Mouse (Mus musculus): ENCODE data around the gene Mov10l1. TPM values are rescaled to one million over a fixed set of nuclear protein-coding genes. Genes with fewer than 3 reads are reported as not detected.
A peak's percentile ranks its signal among the peaks of the same experiment; 100 is the strongest.

The Mov10l1 gene
- polyA plus RNA-seq, 1 experiment = not detected

GRCm38 (mm10) chr15:89067609-89068008 is 84.9 kb downstream of the Mov10l1 start:
- Histone ChIP-seq H3K27ac (ENCODE audit: insufficient read depth, low read length) (no peak overlapping the region), H3K4me3 (ENCODE audit: insufficient read depth, low read length) (no peak overlapping the region), H3K4me1 (ENCODE audit: control insufficient read depth, insufficient read depth, low read length) (no peaks in the 10 kb centered on the region)
- no peak for TF ChIP-seq POLR2A (IDR thresholded peaks at IDR 0.05; ENCODE audit: extremely low read depth, insufficient read depth, low read length)
- no peak for TF ChIP-seq CTCF (IDR thresholded peaks at IDR 0.05; ENCODE audit: extremely low read depth, insufficient read depth, low read length)

- Histone ChIP-seq H3K4me3 (ENCODE audit: insufficient read depth, low read length) (no peak overlapping the region), H3K4me1 (ENCODE audit: control insufficient read depth, insufficient read depth, low read length) (no peaks in the 10 kb centered on the region), H3K27ac (ENCODE audit: insufficient read depth, low read length) (no peak overlapping the region)
- TF ChIP-seq POLR2A (IDR thresholded peaks at IDR 0.05; ENCODE audit: extremely low read depth, insufficient read depth, low read length) (no peak), CTCF (IDR thresholded peaks at IDR 0.05; ENCODE audit: extremely low read depth, insufficient read depth, low read length) (no peak)
Observed at GRCm38 (mm10) chr15:89068226-89068625, 85.5 kb downstream of the Mov10l1 start.

GRCm38 (mm10) chr15:89069336-89069840 is 86.7 kb downstream of the Mov10l1 start:
- H3K27ac ChIP-seq (ENCODE audit: insufficient read depth, low read length) = no peak overlapping the region
- TF ChIP-seq CTCF (IDR thresholded peaks at IDR 0.05; ENCODE audit: extremely low read depth, insufficient read depth, low read length) = no peak
- no peak for TF ChIP-seq POLR2A (IDR thresholded peaks at IDR 0.05; ENCODE audit: extremely low read depth, insufficient read depth, low read length)
- no peak overlapping the region for H3K4me3 ChIP-seq (ENCODE audit: insufficient read depth, low read length)
- H3K4me1 ChIP-seq (ENCODE audit: control insufficient read depth, insufficient read depth, low read length) = no peaks in the 10 kb centered on the region; the same call in 1 of the 2 replicates

GRCm38 (mm10) chr15:89070606-89071005 is 87.9 kb downstream of the Mov10l1 start:
- TF ChIP-seq CTCF (IDR thresholded peaks at IDR 0.05; ENCODE audit: extremely low read depth, insufficient read depth, low read length) = no peak
- TF ChIP-seq POLR2A (IDR thresholded peaks at IDR 0.05; ENCODE audit: extremely low read depth, insufficient read depth, low read length) = no peak
- H3K27ac ChIP-seq (ENCODE audit: insufficient read depth, low read length) = no peak overlapping the region
- H3K4me1 ChIP-seq (ENCODE audit: control insufficient read depth, insufficient read depth, low read length) = no peaks in the 10 kb centered on the region; the same call in 1 of the 2 replicates
- no peak overlapping the region for H3K4me3 ChIP-seq (ENCODE audit: insufficient read depth, low read length)

GRCm38 (mm10) chr15:89073993-89074603 is 91.4 kb downstream of the Mov10l1 start:
- H3K4me1 ChIP-seq (ENCODE audit: control insufficient read depth, insufficient read depth, low read length) = peaks cover 3% of the 10 kb centered on the region; the same call in 1 of the 2 replicates
- H3K4me3 ChIP-seq (ENCODE audit: insufficient read depth, low read length) = no peak overlapping the region
- TF ChIP-seq CTCF (IDR thresholded peaks at IDR 0.05; ENCODE audit: extremely low read depth, insufficient read depth, low read length) (no peak), POLR2A (IDR thresholded peaks at IDR 0.05; ENCODE audit: extremely low read depth, insufficient read depth, low read length) (no peak)
- no peak overlapping the region for H3K27ac ChIP-seq (ENCODE audit: insufficient read depth, low read length)

- Histone ChIP-seq H3K4me1 (ENCODE audit: control insufficient read depth, insufficient read depth, low read length) (peaks cover 3% of the 10 kb centered on the region; the same call in 1 of the 2 replicates), H3K4me3 (ENCODE audit: insufficient read depth, low read length) (peak within 1 kb of the TSS; percentile 48), H3K27ac (ENCODE audit: insufficient read depth, low read length) (peak within 1 kb of the TSS; percentile 62)
- TF ChIP-seq POLR2A (IDR thresholded peaks at IDR 0.05; ENCODE audit: extremely low read depth, insufficient read depth, low read length) = no peak
- TF ChIP-seq CTCF (IDR thresholded peaks at IDR 0.05; ENCODE audit: extremely low read depth, insufficient read depth, low read length) = no peak
Observed at GRCm38 (mm10) chr15:89074613-89075477, 92.1 kb downstream of the Mov10l1 start, which contains the start of gene Trabd. Gene Trabd, plus strand, starts transcription at chr15:89075124.

GRCm38 (mm10) chr15:89075478-89076147 is 92.9 kb downstream of the Mov10l1 start:
- Histone ChIP-seq H3K27ac (ENCODE audit: insufficient read depth, low read length) (peak overlapping the region; percentile 62), H3K4me3 (ENCODE audit: insufficient read depth, low read length) (peak overlapping the region; percentile 48), H3K4me1 (ENCODE audit: control insufficient read depth, insufficient read depth, low read length) (peaks cover 3% of the 10 kb centered on the region; the same call in 1 of the 2 replicates)
- TF ChIP-seq CTCF (IDR thresholded peaks at IDR 0.05; ENCODE audit: extremely low read depth, insufficient read depth, low read length) (no peak), POLR2A (IDR thresholded peaks at IDR 0.05; ENCODE audit: extremely low read depth, insufficient read depth, low read length) (0 out of 2 replicates have a peak, but pooled peaks have one; percentile 4)

GRCm38 (mm10) chr15:89076156-89076731 is 93.5 kb downstream of the Mov10l1 start:
- no peak for TF ChIP-seq CTCF (IDR thresholded peaks at IDR 0.05; ENCODE audit: extremely low read depth, insufficient read depth, low read length)
- no peak for TF ChIP-seq POLR2A (IDR thresholded peaks at IDR 0.05; ENCODE audit: extremely low read depth, insufficient read depth, low read length)
- Histone ChIP-seq H3K4me3 (ENCODE audit: insufficient read depth, low read length) (peak overlapping the region; percentile 48), H3K27ac (ENCODE audit: insufficient read depth, low read length) (no peak overlapping the region), H3K4me1 (ENCODE audit: control insufficient read depth, insufficient read depth, low read length) (peaks cover 3% of the 10 kb centered on the region; the same call in 1 of the 2 replicates)
